Mouse (Mus musculus): ENCODE results near the gene Rcan2. TPM values are rescaled to one million over a fixed set of nuclear protein-coding genes. Genes with fewer than 3 reads are reported as not detected.

Gene Rcan2
- under 1 TPM in 1 of 2 experiments, not detected in 1; 0.49 TPM for total RNA-seq (2023)

GRCm38 (mm10) chr17:43801077-43801476 lies at the start of gene Rcan2:
Rcan2 (plus strand) TSS chr17:43801351.

GRCm38 (mm10) chr17:44078631-44079350 lies 277.6 kb downstream of the Rcan2 start, which contains the start of gene Enpp5:
Enpp5 (plus strand) TSS chr17:44078813.

Other genes starting within 250 kb of the Rcan2 start
- 100 to 1,000 TPM in 1 of 2 experiments, 10 to 100 TPM in 1; 95.5 to 100 TPM for gene Pla2g7, start 233.3 kb upstream of the Rcan2 start, total RNA-seq (2023)
- gene Tdrd6, start 171.1 kb upstream of the Rcan2 start, total RNA-seq (2023) = not detected
- gene Slc25a27, start 134.1 kb upstream of the Rcan2 start, total RNA-seq (2023) = 1 to 10 TPM; 2.3 to 4.2 TPM
- 1 to 10 TPM; 4.9 to 7.5 TPM for gene Cyp39a1, start 133.9 kb upstream of the Rcan2 start, total RNA-seq (2023)

Measured in neutrophil, adult 59 days (primary cell).